ENCODE assay signal across 8 mouse cellular contexts in genomic region chr15:13171486-13172364, GRCm38 (mm10). TPM values are rescaled to one million over a fixed set of nuclear protein-coding genes. Genes with fewer than 3 reads are reported as not detected.
DNase-seq lines count a peak whose midpoint lies in the region; ATAC-seq and TF ChIP-seq lines count a peak whose summit lies in the region.

No protein-coding gene starts in this region.

- peak; percentile 75 for ATAC-seq in intestine, embryonic 15.5 days
- ATAC-seq in liver, postnatal 0 days, result peak; percentile 78

- H3K36me3 ChIP-seq in intestine, embryonic 15.5 days, result no peaks in the 10 kb centered on the region
- H3K36me3 ChIP-seq in liver, postnatal 0 days (replicated peaks; ENCODE audit: insufficient read depth, low read length), result no peaks in the 10 kb centered on the region

- no peak for TF ChIP-seq EP300 in liver, postnatal 0 days (IDR thresholded peaks at IDR 0.05; ENCODE audit: low read depth)

- H3K27ac ChIP-seq in intestine, embryonic 15.5 days, result 0 out of 2 replicates have a peak overlapping the region, but pooled peaks have one; percentile 17
- no peak overlapping the region for H3K27ac ChIP-seq in liver, postnatal 0 days (ENCODE audit: low read depth)

- H3K9ac ChIP-seq in intestine, embryonic 15.5 days, result peak overlapping the region; percentile 34
- no peak overlapping the region for H3K9ac ChIP-seq in liver, postnatal 0 days (replicated peaks)

- TF ChIP-seq CTCF in liver, postnatal 0 days (IDR thresholded peaks at IDR 0.05; ENCODE audit: low read depth), result no peak

- H3K9me3 ChIP-seq in intestine, embryonic 15.5 days, result no peaks in the 10 kb centered on the region
- no peaks in the 10 kb centered on the region for H3K9me3 ChIP-seq in liver, postnatal 0 days (ENCODE audit: low read length)

- H3K4me2 ChIP-seq in intestine, embryonic 15.5 days (replicated peaks), result peak overlapping the region; percentile 95
- H3K4me2 ChIP-seq in liver, postnatal 0 days (ENCODE audit: low read depth, low read length), result peak overlapping the region; percentile 64

- WGBS in intestine, embryonic 15.5 days, result 5% methylated on average over 16 of the region's 16 CpGs
- 3% methylated on average over 16 of the region's 16 CpGs for WGBS in liver, postnatal 0 days (ENCODE audit: insufficient replicate concordance)

- DNase-seq in adrenal gland, postnatal 10 days, result peak; percentile 19
- DNase-seq in adrenal gland, adult 8-10 months, result no peak
- peak; percentile 71 for DNase-seq in embryo, embryonic 10.5 days (ENCODE audit: low spot score)
- DNase-seq in liver, postnatal 0 days, result no peak
- DNase-seq in layer of hippocampus, adult 9-10 months (ENCODE audit: low spot score), result no peak
- DNase-seq in frontal cortex, postnatal 25 days (ENCODE audit: low spot score in 2 of 2), result no peak
- DNase-seq in left cerebral cortex, adult 11 months (ENCODE audit: low spot score), result no peak

- peak overlapping the region; percentile 57 for H3K4me3 ChIP-seq in intestine, embryonic 15.5 days (replicated peaks)
- H3K4me3 ChIP-seq in liver, postnatal 0 days (ENCODE audit: low read depth, low read length), result peak overlapping the region; percentile 29

- H3K27me3 ChIP-seq in intestine, embryonic 15.5 days (replicated peaks), result 0 out of 2 replicates have a peak, but pooled peaks cover 6% of the 10 kb centered on the region
- H3K27me3 ChIP-seq in liver, postnatal 0 days (ENCODE audit: insufficient read depth, low read length), result peaks cover 40% of the 10 kb centered on the region

- peaks cover 7% of the 10 kb centered on the region; the same call in 1 of the 2 replicates for H3K4me1 ChIP-seq in intestine, embryonic 15.5 days (replicated peaks)
- no peaks in the 10 kb centered on the region; the same call in none of the 2 replicates for H3K4me1 ChIP-seq in liver, postnatal 0 days (ENCODE audit: insufficient read depth)

RNA-seq across cellular contexts. Expression of gene Cdh6, which starts 1.8 kb away (rescaled TPM):
- total RNA-seq in adrenal gland, postnatal 10 days (2021), result 10 to 100 TPM; 14.5 to 21.4 TPM
- 10 to 100 TPM; 15.5 to 20.4 (median 17.0) TPM for total RNA-seq in adrenal gland, adult 8-10 months (2022)
- 4.7 and 5.1 TPM in 2 replicates for polyA plus RNA-seq in intestine, embryonic 15.5 days (2015; fragmentation: Nextera tagmentation; extraction: Ambion mirVana)
- 0.20 and 0.24 TPM in 2 replicates for polyA plus RNA-seq in liver, postnatal 0 days (2015; fragmentation: Nextera tagmentation; extraction: Ambion mirVana)

Comparison
In these comparisons a context has a peak if more than half of its experiments do, and no peak if none do; other contexts are left out.
1. DNase-seq: peak in adrenal gland, postnatal 10 days (single experiment) and embryo, embryonic 10.5 days (single experiment); none in adrenal gland, adult 8-10 months (single experiment), liver, postnatal 0 days (single experiment), layer of hippocampus, adult 9-10 months (single experiment), frontal cortex, postnatal 25 days (0 of 2) and left cerebral cortex, adult 11 months (single experiment).